Mouse (Mus musculus) G1E (cell line): Measurements from ENCODE around the gene Tbx1.

Source experiments
- CTCF ChIP-seq: IDR thresholded peaks from 2 replicates; pipeline ENCODE4 v1.5.1; 2012; ENCODE audit warnings: low read depth, low read length, inconsistent platforms, mixed read lengths
- GATA1 ChIP-seq: IDR thresholded peaks from 2 replicates; pipeline ENCODE4 v1.6.1; 2012; ENCODE audit warnings: borderline replicate concordance, low read length, inconsistent platforms, mixed read lengths
- TAL1 ChIP-seq: conservative IDR thresholded peaks from 2 replicates; pipeline ENCODE4 v1.6.1; 2012; ENCODE audit warnings: low read depth, low read length, inconsistent platforms, mixed read lengths

DNA sequence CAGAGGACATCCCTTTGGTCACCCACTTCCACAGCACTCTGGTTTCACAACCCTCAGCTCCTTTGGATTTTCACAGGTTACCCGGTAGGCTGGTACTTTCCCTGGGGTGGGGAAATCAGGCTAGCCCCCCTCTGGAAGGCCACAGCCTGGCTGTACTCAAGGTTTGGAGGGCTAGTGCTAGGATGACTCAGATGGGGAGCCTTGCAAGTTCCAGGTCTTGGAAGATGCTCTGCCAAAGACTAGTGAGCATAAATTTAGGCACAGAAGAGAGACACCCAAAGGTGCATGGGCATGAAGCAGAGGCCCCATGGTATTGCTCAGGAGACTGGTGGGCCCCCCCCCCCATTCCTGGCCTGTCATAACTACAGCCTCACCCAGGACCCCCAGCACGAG is 38.5 kb upstream of the Tbx1 start:
- no peak for TF ChIP-seq CTCF
- TF ChIP-seq GATA1, result no peak
- TF ChIP-seq TAL1, result no peak
